Mouse (Mus musculus): ENCODE measurements around the gene Cdh26. TPM values are rescaled to one million over a fixed set of nuclear protein-coding genes. Genes with fewer than 3 reads are reported as not detected.

The Cdh26 gene
- polyA plus RNA-seq, 1 experiment from 2014 or later = 0.55 TPM

GRCm38 (mm10) chr2:178414261-178415149 is 15.8 kb upstream of the Cdh26 start, which contains the start of the genes Ppp1r3d and Fam217b:
Gene Ppp1r3d, minus strand, starts transcription at chr2:178414472.
Gene Fam217b, plus strand, starts transcription at chr2:178414524.
- DNase-seq (ENCODE audit: low spot score) = peak; percentile 73
- Histone ChIP-seq H3K4me3 (ENCODE audit: low read depth, low read length) (peak within 1 kb of the TSS; percentile 61), H3K36me3 (ENCODE audit: control insufficient read depth, insufficient read depth, low read length) (no peaks in the 10 kb centered on the region), H3K27me3 (ENCODE audit: control insufficient read depth, insufficient read depth, low read length) (peaks cover 9% of the 10 kb centered on the region), H3K4me2 (ENCODE audit: low read depth, severe bottlenecking) (peak within 1 kb of the TSS; percentile 99), H3K4me1 (ENCODE audit: control insufficient read depth, insufficient read depth, low read length) (peaks cover 9% of the 10 kb centered on the region), H3K9ac (ENCODE audit: low read length) (peak within 1 kb of the TSS; percentile 67), H3K27ac (replicated peaks; ENCODE audit: low read depth, low read length) (0 out of 2 replicates have a peak within 1 kb of the TSS, but pooled peaks have one; percentile 1), H3K9me3 (ENCODE audit: control insufficient read depth, low read length) (no peaks in the 10 kb centered on the region)
- ATAC-seq (ENCODE audit: insufficient number of reproducible peaks, low FRiP score, low TSS enrichment, low read depth) = peak; percentile 70
- WGBS = under 1% methylated on average over 62 of the region's 74 CpGs

DNA sequence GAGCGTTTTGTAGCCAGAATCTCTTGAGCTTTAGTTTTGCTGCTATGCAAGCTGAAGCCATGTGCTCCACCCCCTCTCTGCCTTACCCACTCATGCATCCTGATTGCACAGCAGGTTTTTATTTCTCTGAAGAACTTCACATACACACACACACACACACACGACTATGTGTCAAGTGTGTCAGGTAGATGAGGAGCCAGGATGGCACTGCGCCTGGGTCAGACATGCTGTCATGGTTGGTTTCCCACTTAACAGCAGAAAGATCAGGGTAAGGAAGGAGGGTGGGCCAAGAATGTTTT is 15.2 kb upstream of the Cdh26 start:
- H3K4me1 ChIP-seq (ENCODE audit: control insufficient read depth, insufficient read depth, low read length) = peaks cover 9% of the 10 kb centered on the region
- H3K4me3 ChIP-seq (ENCODE audit: low read depth, low read length) = peak overlapping the region; percentile 61
- ATAC-seq (ENCODE audit: insufficient number of reproducible peaks, low FRiP score, low TSS enrichment, low read depth) (peak; percentile 36), DNase-seq (ENCODE audit: low spot score) (no peak)
- peaks cover 9% of the 10 kb centered on the region for H3K27me3 ChIP-seq (ENCODE audit: control insufficient read depth, insufficient read depth, low read length)
- H3K9me3 ChIP-seq (ENCODE audit: control insufficient read depth, low read length) = no peaks in the 10 kb centered on the region
- H3K4me2 ChIP-seq (ENCODE audit: low read depth, severe bottlenecking) = peak overlapping the region; percentile 99
- H3K36me3 ChIP-seq (ENCODE audit: control insufficient read depth, insufficient read depth, low read length) = no peaks in the 10 kb centered on the region
- H3K27ac ChIP-seq (replicated peaks; ENCODE audit: low read depth, low read length) = no peak overlapping the region
- H3K9ac ChIP-seq (ENCODE audit: low read length) = no peak overlapping the region
- 40% methylated on average over 3 of the region's 3 CpGs for WGBS

DNA sequence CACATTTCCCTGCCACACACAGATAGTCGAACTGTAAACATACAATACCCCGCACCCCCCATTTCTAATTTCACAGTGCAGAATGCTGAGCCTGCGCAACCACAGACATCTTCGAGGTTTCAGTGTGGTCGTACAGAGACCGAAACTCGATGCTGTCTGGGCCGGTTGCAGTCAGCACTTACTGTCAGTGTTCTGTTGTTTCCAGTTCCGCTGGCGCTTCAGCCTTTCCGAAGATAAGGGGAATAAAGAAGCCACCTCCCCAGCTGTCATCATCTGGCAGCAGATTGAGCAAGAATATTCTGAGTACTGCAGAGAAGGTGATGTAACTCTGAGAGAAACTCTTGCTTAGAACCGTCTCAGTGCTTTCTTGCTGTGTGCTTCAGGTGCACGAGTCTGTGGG is 13.9 kb upstream of the Cdh26 start:
- H3K4me1 ChIP-seq (ENCODE audit: control insufficient read depth, insufficient read depth, low read length) = peaks cover 14% of the 10 kb centered on the region

GRCm38 (mm10) chr2:178416970-178417369 is 13.4 kb upstream of the Cdh26 start:
- H3K4me1 ChIP-seq (ENCODE audit: control insufficient read depth, insufficient read depth, low read length) = peaks cover 17% of the 10 kb centered on the region
- peaks cover 9% of the 10 kb centered on the region for H3K27me3 ChIP-seq (ENCODE audit: control insufficient read depth, insufficient read depth, low read length)
- 57% methylated on average over 4 of the region's 4 CpGs for WGBS
- no peak for ATAC-seq (ENCODE audit: insufficient number of reproducible peaks, low FRiP score, low TSS enrichment, low read depth)
- H3K9me3 ChIP-seq (ENCODE audit: control insufficient read depth, low read length) = no peaks in the 10 kb centered on the region
- H3K4me2 ChIP-seq (ENCODE audit: low read depth, severe bottlenecking) = no peak overlapping the region
- no peak overlapping the region for H3K4me3 ChIP-seq (ENCODE audit: low read depth, low read length)
- DNase-seq (ENCODE audit: low spot score) = peak; percentile 11
- no peak overlapping the region for H3K9ac ChIP-seq (ENCODE audit: low read length)
- no peaks in the 10 kb centered on the region for H3K36me3 ChIP-seq (ENCODE audit: control insufficient read depth, insufficient read depth, low read length)
- no peak overlapping the region for H3K27ac ChIP-seq (replicated peaks; ENCODE audit: low read depth, low read length)

More for the DNA sequence above, 13.9 kb upstream of the Cdh26 start:
- Histone ChIP-seq H3K36me3 (ENCODE audit: control insufficient read depth, insufficient read depth, low read length) (no peaks in the 10 kb centered on the region), H3K9ac (ENCODE audit: low read length) (no peak overlapping the region), H3K27ac (replicated peaks; ENCODE audit: low read depth, low read length) (no peak overlapping the region), H3K4me2 (ENCODE audit: low read depth, severe bottlenecking) (no peak overlapping the region), H3K27me3 (ENCODE audit: control insufficient read depth, insufficient read depth, low read length) (peaks cover 9% of the 10 kb centered on the region), H3K4me3 (ENCODE audit: low read depth, low read length) (no peak overlapping the region), H3K9me3 (ENCODE audit: control insufficient read depth, low read length) (no peaks in the 10 kb centered on the region)
- DNase-seq (ENCODE audit: low spot score) = peak; percentile 20
- ATAC-seq (ENCODE audit: insufficient number of reproducible peaks, low FRiP score, low TSS enrichment, low read depth) = no peak
- 77% methylated on average over 13 of the region's 13 CpGs for WGBS

GRCm38 (mm10) chr2:178420576-178420975 is 9.8 kb upstream of the Cdh26 start:
- ATAC-seq (ENCODE audit: insufficient number of reproducible peaks, low FRiP score, low TSS enrichment, low read depth) (no peak), DNase-seq (ENCODE audit: low spot score) (peak; percentile 20)
- Histone ChIP-seq H3K9ac (ENCODE audit: low read length) (no peak overlapping the region), H3K4me3 (ENCODE audit: low read depth, low read length) (no peak overlapping the region), H3K27me3 (ENCODE audit: control insufficient read depth, insufficient read depth, low read length) (no peaks in the 10 kb centered on the region), H3K4me2 (ENCODE audit: low read depth, severe bottlenecking) (no peak overlapping the region), H3K27ac (replicated peaks; ENCODE audit: low read depth, low read length) (0 out of 2 replicates have a peak overlapping the region, but pooled peaks have one; percentile 6), H3K36me3 (ENCODE audit: control insufficient read depth, insufficient read depth, low read length) (no peaks in the 10 kb centered on the region), H3K4me1 (ENCODE audit: control insufficient read depth, insufficient read depth, low read length) (peaks cover 15% of the 10 kb centered on the region), H3K9me3 (ENCODE audit: control insufficient read depth, low read length) (no peaks in the 10 kb centered on the region)
- WGBS = 80% methylated on average over 9 of the region's 9 CpGs

DNA sequence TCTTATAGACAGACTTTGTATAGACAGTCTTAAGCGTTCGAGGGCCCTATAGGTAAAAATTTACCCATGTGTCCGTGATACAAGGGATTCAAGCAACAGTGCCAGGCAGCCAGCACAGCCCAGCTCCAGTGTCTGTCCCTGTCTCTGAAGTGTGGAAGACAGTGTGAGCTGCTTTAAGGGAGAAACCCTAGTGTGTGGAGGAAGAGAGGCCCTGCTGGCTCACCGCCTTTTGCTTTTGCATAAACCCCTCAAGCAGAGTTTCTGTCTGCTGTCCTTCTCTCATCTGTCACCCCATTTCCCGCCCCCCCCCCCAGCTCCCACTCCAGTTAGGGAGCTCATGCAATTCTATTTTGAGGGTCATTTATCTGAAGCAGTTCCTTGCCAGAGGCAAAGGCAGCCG is 8.7 kb upstream of the Cdh26 start:
- Histone ChIP-seq H3K4me3 (ENCODE audit: low read depth, low read length) (no peak overlapping the region), H3K36me3 (ENCODE audit: control insufficient read depth, insufficient read depth, low read length) (no peaks in the 10 kb centered on the region), H3K9ac (ENCODE audit: low read length) (no peak overlapping the region), H3K27me3 (ENCODE audit: control insufficient read depth, insufficient read depth, low read length) (no peaks in the 10 kb centered on the region), H3K9me3 (ENCODE audit: control insufficient read depth, low read length) (no peaks in the 10 kb centered on the region), H3K4me1 (ENCODE audit: control insufficient read depth, insufficient read depth, low read length) (peaks cover 15% of the 10 kb centered on the region), H3K4me2 (ENCODE audit: low read depth, severe bottlenecking) (no peak overlapping the region), H3K27ac (replicated peaks; ENCODE audit: low read depth, low read length) (peak overlapping the region; percentile 89)
- ATAC-seq (ENCODE audit: insufficient number of reproducible peaks, low FRiP score, low TSS enrichment, low read depth) (no peak), DNase-seq (ENCODE audit: low spot score) (peak; percentile 41)
- 28% methylated on average over 6 of the region's 6 CpGs for WGBS

DNA sequence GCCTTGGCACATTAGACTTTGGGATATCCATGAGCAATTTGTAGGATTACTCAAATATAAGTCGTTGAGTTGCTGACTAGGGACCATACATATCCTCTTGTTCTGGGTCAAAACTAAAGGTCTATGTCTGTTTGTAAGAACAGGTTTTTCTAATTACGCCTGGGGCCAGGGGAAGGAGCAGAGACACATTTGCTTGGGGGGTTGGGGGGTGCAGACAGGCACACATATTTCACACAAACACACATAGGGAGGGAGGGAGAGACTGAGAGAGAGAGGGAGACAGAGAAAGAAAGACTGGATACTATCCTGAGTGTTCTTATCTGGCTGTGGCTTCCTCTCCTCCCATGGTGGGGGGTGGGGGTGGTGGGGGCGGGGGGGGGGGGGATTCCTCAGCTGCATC is 8.1 kb upstream of the Cdh26 start:
- WGBS = 14% methylated on average over 2 of the region's 3 CpGs
- H3K4me2 ChIP-seq (ENCODE audit: low read depth, severe bottlenecking) = no peak overlapping the region
- no peaks in the 10 kb centered on the region for H3K27me3 ChIP-seq (ENCODE audit: control insufficient read depth, insufficient read depth, low read length)
- H3K9ac ChIP-seq (ENCODE audit: low read length) = no peak overlapping the region
- DNase-seq (ENCODE audit: low spot score) (peak; percentile 55), ATAC-seq (ENCODE audit: insufficient number of reproducible peaks, low FRiP score, low TSS enrichment, low read depth) (peak; percentile 71)
- peaks cover 15% of the 10 kb centered on the region for H3K4me1 ChIP-seq (ENCODE audit: control insufficient read depth, insufficient read depth, low read length)
- peak overlapping the region; percentile 89 for H3K27ac ChIP-seq (replicated peaks; ENCODE audit: low read depth, low read length)
- H3K9me3 ChIP-seq (ENCODE audit: control insufficient read depth, low read length) = no peaks in the 10 kb centered on the region
- no peak overlapping the region for H3K4me3 ChIP-seq (ENCODE audit: low read depth, low read length)
- H3K36me3 ChIP-seq (ENCODE audit: control insufficient read depth, insufficient read depth, low read length) = no peaks in the 10 kb centered on the region

- H3K4me1 ChIP-seq (ENCODE audit: control insufficient read depth, insufficient read depth, low read length) = peaks cover 15% of the 10 kb centered on the region
- H3K9me3 ChIP-seq (ENCODE audit: control insufficient read depth, low read length) = no peaks in the 10 kb centered on the region
- WGBS = 78% methylated on average over 5 of the region's 5 CpGs
- ATAC-seq (ENCODE audit: insufficient number of reproducible peaks, low FRiP score, low TSS enrichment, low read depth) = no peak
- no peak overlapping the region for H3K4me2 ChIP-seq (ENCODE audit: low read depth, severe bottlenecking)
- H3K27me3 ChIP-seq (ENCODE audit: control insufficient read depth, insufficient read depth, low read length) = no peaks in the 10 kb centered on the region
- H3K36me3 ChIP-seq (ENCODE audit: control insufficient read depth, insufficient read depth, low read length) = no peaks in the 10 kb centered on the region
- H3K9ac ChIP-seq (ENCODE audit: low read length) = no peak overlapping the region
- no peak overlapping the region for H3K4me3 ChIP-seq (ENCODE audit: low read depth, low read length)
- H3K27ac ChIP-seq (replicated peaks; ENCODE audit: low read depth, low read length) = 0 out of 2 replicates have a peak overlapping the region, but pooled peaks have one; percentile 89
- DNase-seq (ENCODE audit: low spot score) = peak; percentile 28
Measured at GRCm38 (mm10) chr2:178423223-178423622, 7.1 kb upstream of the Cdh26 start.

Data from limb, embryonic 11.5 days (tissue).